Mouse (Mus musculus): Measurements from ENCODE around the gene Trub1.

The Trub1 gene

DNA sequence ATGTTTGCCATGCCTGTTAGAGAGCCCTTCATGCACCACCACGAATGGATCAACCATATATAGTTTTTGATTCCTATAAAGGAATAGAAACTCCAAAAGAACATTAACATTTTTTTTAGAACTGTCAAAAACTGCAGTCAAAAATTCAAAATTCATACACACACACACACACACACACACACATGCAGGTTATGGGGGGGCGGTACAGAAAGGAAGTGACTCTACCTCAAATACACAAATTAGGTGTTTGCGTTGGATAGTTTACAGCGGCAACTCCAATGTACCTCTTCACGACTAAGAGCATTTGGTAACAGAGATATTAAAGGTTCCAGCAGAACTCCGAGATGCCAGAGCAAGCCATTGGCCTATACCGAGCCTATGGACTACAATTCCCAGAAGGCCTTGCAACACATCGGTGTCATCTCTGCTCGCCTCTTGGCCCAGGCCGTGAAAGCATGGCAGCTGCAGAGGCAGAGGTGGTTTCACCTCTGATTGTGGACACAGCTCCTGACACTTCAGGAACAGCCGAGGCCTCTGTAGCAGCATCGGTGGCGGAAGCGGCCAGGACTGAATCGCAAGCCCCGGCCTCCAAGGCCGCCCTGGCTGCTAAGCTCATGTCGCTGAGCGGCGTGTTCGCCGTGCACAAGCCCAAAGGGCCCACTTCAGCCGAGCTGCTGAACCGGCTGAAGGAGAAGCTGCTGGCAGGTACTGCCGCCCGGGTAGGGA is at the start of gene Trub1:
Gene Trub1 (plus strand): TSS at position 421 of the 726 bp plus-strand sequence.
- peak; percentile 79 for DNase-seq

DNA sequence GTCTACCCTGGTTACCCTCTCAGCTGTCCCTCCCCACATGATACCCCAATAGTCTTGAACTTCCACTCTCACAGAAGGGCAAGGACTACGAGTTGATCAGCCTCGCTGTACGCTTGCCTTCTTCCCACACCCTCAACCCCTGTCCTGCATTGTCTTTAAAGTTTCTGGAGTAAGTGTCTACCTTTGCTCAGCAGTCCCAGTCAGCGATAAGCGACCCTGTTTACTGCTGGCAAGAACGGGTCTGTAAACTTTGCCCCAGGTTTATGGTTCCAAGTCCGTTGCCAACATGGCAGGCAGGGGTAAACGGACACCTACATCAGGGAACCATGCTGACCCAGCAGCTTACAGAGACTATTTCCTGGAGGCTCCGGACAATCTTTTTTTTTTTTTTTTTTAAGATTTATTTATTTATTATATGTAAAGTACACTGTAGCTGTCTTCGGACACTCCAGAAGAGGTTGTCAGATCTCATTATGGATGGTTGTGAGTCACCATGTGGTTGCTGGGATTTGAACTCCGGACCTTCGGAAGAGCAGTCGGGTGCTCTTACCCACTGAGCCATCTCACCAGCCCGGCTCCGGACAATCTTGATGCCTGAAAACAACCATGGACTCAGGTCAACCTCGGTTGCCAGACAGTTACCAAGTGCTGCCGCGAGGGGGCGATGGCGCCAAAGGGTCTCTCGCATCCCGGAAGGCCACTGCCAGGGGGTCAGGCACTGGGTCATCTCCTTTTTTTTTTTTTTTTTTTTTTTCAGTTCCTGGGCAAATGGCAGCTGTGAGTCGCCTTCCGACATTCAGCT is 48.8 kb upstream of the Trub1 start:
- DNase-seq: peak; percentile 88

DNA sequence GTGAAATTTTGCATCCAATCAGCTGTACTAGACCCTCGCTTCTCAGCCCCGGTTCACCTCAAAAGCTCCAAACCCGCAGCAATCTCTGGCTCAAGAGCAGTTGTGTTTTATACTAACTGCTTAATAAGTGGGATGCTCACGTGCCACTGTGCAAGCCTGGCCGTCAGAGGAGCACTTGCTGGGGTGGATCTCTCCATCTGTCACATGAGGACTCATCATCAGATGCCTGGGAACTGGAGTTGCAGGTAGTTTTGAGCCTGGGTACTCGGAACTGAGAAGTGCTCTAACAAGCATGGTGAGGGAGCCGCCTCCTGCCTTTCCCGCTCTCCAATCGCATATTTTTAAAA is 48.2 kb upstream of the Trub1 start:
- peak; percentile 11 for DNase-seq

DNA sequence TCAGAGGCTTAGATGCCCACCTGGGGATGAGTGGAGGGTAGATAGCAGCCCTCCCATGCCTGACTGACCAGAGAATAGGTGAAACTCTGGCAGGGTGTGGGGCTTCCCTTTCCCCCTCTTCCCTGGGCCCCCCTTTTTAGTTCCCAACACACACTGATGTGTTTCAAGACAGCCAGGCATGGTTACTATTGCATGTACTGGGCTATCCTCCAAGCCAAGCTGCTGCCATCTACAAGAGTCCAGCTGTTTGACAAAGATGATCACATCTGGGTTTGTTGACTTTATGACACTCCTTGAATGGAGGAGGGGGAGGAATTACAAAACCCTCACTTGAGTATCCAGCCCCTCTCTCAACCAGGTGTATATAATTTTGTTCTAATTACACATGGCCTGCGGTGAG is 44.8 kb upstream of the Trub1 start:
- no peak for DNase-seq

DNA sequence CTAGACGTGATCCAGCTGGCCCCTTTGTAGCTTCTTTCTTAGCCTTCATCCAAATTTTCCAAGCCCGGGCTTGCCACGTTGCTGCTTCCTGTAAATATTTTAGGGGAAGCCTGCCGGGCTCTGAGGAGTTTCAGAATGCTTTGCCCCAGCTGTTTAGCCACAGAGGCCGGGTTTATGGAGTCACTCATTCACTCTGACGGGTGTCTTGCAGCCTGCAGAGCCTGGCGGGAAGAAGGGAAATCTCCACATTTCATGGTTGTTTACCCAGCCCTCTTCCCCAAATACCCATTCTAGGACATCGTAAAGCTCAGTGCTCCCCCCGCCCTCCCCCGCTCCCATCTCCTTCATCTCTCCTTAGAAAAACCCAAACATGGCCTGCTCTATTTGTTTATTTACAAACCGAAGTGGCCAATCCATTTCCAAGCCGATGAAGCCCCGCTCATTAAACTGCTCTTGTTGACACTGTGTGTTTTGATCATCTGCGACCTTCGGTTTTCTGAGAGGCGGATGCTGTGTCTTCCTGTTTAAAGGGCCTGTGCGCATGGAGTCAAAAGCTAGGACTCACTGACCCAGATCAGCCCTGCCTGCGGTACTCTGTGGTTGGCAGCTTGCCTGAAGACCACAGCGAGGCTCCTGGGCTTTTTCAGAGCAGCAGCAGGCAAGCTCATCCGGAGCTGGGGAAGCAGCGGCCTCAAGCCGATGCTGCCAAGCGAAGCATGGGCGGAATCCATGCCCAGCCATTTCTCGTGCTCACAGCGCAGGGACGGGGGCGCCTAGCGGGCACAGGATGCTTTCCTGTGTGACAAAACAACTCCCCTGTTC is 41.1 kb upstream of the Trub1 start:
- peak; percentile 75 for DNase-seq

DNA sequence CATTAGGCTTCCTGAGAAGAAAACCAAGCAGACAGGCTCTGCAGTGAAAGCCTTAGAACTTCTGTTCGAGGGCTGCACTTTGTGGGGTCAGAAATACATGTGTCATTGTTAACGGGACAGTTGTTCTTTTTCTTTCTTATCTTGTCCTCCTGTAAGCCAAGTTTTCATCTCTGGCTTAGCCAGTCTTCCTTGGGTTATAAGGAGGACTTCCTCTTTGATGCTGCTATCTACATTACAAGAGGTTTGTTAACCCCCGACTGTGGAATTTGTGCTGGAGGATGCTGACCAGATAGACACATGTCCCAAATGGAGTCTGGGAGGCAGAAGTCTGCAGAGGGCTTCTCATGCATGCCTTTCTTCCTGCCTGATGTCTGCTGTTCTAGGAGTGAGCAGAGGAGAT is 39.5 kb upstream of the Trub1 start:
- DNase-seq: no peak

DNA sequence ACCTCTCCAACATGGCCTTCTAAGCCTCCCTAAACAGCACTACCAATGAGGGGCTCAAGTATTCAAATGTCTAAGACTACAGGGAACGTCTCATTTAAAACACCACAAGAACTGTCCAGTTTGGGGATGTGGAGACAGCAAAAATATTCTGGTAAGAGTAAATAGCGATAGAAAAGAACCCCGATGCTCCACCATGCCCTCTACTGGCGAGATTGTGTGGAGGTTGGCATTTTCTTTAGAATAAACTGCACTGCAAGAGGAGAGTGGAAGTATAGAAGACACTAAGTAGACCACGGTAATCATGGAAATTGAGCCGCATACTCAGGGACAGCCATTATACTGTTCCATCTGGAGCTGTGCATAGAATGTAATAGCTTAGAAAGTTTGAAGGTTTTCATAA is 38.8 kb upstream of the Trub1 start:
- DNase-seq: no peak

DNA sequence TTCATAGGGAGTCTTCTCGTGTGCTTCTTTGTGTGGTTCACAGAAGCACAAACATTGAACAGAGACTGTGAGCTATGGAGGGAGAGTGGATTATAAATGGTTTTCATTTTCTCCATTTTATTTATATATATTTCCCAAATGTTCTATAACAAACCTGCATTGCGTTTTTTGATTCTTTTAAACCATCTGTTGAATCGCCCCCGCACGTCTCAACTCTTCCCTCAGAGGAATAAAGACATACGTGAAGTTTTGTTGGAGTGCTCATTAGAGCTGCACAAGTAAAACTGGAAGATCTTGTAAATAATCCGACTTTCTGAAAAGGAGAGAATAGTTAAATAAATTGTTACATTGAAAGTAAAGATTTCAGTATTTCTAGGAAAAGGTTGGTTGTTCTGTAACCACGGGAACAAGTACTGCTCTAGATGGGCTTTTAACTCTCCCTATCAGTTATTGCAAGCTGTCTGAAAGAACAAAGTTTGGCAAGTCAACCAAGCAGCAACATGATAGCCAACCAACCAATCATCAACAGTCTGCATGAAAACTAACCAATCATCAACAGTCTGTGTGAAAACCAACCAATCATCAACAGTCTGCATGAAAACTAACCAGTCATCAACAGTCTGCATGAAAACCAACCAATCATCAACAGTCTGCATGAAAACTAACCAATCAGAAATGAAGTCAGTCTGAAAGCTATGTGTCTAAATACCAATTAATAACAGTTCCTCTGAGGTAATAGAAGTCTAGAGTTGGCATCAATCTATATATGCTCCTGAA is 37.5 kb upstream of the Trub1 start:
- DNase-seq: no peak

DNA sequence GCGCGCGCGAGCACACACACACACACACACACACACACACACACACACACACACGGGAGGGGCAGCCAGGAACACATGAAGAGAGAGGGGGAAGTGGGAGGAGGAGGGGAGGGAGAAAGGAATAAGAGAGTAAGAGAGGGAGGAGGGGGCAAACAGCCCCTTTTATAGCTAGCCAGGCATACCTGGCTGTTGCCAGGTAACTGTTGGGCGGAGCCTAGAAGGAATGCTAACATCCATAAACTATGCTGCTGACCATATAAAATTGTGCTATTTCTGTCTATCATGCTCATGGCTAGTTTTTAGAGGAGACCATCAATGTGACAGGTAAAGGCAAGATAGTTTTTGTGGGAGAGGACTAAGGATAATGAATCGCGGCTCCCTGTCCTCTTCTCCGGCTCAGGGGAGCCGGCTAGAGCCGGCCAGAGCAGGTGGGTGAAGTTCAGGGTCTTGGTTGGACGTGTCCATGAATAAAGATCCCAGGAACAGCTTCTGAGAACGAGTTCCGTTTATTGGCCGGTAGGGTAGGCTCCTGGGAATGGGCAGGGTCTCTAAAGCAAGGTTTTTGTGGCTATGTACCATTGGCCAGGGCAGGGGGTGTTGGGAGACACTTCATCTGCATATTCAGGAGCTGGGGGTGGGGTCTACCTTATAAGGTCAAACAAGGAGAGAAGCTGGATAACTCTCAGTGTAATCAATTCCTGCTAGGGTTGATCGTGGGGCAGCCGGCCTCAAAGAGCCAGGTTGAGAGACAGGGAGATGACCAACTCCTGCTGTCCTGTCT is 34.7 kb upstream of the Trub1 start:
- no peak for DNase-seq

DNA sequence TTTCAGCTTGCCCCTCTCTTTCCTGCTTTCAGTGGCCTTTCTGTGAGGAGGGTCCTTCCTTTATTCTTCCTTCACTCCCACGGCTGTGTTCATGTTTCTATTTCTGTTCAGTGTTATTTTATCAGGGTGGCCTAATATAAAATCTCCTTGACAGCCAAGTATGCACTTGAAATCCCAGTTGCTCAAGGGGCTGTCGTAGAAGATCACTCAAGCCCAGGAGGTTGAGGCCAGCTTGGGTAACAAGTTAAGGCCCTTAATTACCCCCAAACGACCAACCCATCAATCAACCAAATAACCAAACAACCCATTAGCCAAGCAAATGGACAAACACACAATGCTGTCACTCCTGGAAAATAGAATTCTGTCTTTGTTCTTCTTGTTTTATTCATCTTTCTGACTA is 29.3 kb upstream of the Trub1 start:
- no peak for DNase-seq

DNA sequence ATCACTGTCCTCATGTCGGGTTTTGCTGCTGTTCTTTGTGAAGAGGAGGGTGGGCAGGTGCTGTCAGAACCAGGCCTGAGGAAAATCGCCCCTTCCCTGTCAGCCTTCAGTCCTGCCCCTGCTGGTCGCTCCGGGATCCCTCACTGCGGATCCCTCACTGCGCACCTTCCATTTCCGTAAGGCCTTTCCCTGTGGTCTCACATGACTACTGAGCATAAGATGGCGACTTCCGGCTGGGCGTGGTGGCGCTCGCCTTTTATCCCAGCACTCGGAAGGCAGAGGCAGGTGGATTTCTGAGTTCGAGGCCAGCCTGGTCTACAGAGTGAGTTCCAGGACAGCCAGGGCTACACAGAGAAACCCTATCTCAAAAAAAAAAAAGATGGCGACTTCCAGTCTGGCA is 27.4 kb upstream of the Trub1 start:
- DNase-seq: no peak

DNA sequence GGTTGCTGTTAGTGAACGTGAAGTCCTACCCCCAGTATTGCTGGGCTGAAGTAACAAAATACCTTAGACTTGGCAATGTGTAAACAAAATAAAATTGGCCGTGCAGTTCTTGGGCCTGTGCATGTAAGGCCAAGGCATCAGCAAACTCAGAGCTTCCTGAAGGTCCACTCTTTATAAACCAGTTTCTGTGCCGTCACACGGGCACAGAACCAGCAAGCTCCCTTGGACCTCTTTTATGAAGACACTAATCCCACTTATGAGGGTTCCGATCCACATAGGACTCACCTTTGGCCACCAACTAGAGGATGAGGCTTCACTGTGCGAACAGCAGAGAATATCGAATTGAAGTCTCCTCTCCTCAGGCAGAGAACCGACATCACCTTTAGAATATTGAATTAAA is 25.9 kb upstream of the Trub1 start:
- DNase-seq: no peak

DNA sequence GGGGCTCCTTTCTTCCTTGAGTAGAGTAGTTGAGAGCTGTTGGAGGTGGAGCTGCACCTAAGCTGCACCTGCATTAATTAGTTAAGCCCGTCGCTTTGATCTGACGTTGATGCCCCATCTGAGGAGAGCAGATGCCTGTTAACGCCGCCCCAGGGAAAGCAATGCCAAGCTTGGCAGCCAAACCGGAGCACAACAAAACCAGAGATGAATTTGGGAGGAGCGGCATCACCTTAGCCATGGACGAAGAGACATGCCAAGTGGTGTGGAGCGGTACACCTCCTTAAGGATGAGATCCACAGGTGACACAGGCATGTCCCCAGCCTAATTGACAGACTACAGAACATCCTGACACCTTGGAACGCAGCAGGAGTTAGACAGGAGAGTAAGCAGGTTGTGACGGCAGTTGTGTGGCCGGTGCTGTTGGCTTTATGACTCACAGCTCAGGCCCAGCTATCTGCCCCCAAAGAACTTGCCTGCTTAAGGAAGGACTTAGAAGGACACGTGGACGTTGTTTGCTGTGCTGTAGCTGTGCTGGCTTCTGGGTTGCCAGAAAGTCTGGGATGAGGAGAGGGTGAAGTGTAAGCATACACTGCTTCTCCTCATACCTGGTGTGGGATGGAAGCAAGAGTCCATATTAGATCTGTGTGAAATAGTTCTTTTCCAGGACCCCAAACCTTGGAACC is 24.8 kb upstream of the Trub1 start:
- no peak for DNase-seq

DNA sequence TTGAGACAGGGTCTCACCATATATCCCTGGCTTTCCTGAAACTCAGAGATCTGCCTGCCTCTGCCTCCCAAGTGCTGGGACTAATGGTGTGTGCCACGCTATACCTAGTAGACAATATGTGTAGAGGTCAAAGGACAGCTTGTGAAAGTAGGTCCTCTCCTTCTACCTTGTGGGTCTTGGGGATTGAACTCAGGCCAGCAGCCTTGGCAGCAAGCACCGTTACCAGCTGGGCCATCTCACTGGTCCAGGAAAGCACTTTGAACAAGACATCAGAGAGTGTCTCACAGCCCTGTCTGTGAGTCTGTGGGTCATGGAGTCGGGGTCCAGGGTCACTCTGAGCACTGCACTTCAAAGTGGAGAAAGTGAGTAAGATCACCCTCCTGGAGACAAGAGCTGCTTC is 24.1 kb upstream of the Trub1 start:
- no peak for DNase-seq

DNA sequence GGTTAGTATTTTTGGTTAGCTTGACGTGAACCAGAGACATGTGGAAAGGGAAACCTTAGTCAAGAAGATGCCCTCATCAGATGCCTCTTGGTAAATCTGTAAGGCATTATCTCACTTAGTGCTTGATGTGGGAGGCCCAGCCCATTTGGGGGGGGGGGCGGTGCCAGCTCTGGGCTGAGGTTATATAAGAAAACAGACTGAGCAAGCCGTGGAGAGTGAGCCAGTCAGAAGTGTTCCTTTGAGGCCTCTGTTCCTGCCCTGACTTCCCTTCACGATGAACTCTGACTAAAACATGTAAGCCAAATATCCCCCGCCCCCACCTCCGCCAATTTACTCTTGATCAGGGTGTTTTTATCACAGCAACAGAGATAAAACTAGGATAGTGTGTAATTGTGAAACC is 22.8 kb upstream of the Trub1 start:
- DNase-seq: no peak

DNA sequence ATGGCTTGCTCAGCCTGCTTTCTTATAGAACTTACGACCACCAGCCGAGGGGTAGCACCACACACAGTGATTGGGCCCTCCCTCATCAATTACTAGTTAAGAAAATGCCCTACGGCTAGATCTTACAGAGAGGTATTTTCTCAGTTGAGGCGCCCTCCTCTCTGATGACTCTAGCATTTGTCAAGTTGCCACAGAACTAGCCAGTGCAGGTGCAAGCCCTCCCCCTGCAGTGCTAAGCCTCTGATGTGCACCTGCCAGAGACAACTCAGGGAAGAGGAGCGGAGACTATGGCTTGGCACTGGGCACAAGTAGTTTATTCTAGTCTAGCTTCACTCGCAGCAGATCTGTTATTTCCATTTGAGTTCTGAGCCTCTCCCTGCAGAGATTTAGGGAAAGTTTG is 21.2 kb upstream of the Trub1 start:
- no peak for DNase-seq

DNA sequence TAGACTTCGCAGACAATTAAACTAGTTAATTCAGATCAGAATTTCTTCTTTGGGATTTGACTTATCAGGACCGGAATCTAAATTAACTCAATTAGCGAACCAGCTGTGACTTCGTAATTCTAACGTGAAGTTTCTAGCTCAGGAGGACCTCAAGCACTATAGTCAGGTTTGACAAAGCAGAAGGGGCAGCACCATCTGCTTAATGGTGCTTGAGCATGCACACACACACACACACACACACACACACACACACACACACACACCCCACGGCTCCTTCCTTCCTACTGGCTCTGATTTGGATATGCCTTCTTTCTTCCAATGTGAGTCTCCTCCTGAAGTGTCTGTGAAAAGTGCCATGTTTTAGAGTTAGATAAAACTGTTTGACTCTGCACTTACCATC is 18.7 kb upstream of the Trub1 start:
- no peak for DNase-seq

DNA sequence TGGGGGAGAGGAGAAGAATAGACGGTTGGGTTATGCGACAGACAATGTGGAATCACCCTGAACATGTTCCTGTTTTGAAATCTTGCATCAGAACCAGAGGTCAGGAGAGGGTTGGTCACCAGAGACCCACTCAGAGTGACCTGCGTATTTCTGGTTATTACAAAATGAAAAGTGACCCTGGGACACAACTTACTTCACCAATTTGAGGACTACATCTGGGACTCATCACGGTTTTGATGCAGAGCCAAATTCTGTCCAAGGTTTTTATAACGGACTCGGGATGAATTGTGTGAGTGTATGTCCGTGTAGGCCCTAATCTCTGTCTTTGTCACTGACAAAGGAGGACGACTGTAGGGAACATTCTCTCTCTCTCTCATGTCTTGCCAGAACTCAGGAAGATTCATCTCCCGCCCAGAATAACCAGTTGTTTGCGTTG is 16.1 kb upstream of the Trub1 start:
- peak; percentile 34 for DNase-seq

DNA sequence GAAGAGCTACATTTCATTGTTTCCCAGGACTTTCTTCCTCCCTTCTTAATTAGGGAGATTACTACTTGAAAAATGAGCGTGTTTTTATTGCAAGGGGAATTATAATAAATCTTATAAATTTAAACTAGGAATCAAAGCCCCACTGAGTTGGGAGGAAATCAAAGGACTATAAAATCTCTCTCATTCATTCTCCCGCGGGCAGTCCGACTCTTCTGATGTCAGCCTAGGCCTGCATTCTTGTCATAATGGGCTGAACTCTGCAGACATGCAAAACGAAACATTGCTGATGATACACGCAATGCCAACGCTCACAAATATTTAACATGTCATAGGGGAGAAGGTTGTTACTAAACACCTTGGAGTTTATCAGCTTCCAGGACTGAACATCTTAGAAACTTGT is 15.7 kb upstream of the Trub1 start:
- no peak for DNase-seq

DNA sequence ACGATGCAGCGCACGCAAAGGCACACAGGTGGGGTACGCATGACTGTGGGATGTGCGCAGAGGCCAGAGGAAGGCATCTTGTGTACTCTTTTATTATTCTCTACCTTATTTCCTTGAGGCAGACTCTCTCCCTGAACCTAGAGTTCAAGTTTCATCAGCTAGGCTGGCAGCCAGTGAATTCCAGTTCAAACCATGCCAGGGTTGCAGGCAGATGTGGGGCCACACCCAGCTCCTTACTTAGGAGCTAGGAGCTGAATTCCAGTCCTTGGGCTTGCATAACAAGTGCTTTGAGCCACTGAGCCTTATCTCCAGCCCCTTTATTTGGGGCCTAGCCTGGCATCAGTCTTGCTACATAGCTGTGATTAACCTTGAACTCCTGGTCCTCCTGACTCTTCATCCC is 13.4 kb upstream of the Trub1 start:
- DNase-seq: no peak

DNA sequence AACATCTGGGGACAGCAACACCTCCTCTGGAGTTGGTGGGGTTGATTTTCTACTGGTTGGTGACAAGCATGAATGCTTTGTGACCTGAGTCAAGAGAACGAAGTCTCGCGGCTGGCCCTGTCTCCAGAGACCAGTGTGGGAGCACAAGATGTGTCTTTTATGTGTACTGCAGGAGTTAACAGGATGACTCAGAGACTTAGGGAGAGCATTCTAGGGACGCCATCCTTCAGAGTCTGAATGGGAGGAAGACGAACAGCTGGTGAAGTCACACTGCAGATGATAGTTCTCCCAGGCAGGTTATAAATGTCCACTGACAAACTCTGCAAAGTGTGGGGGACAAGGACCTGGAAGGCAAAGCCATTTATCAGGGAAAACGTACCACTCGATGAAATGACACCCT is 11.2 kb upstream of the Trub1 start:
- DNase-seq: no peak
